Mouse (Mus musculus): ENCODE results near the gene Krtap13-1.

DNA sequence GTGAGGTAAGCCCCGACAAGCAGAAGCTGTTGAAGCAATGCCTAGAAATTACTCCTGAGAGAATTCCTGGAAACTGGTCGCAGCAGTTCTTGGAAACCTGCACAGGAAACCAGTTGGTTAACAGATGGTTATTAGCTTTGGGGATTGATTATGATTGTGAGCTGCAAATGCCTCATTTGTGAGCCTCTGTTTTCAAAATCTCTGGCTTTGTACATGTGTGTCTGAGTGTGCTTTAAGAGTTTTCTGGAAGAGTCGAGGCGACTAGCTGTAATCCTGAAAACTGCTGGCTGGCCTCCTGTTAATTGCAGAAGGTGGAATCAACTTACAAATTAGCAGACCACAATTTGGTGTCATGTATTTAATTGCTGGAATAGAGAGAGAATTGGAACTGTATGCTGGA is 19.3 kb downstream of the Krtap13-1 start:
- TF ChIP-seq CTCF (IDR thresholded peaks at IDR 0.05; ENCODE audit: borderline replicate concordance, insufficient read depth, low read depth, low read length) (no peak), POLR2A (IDR thresholded peaks at IDR 0.05; ENCODE audit: borderline replicate concordance, insufficient read depth, low read length) (no peak)

Measured in cerebellum, adult 2 months (tissue).